Mouse (Mus musculus) brain, embryonic 14.5 days (tissue): ENCODE results near the gene Pgm3. TPM values are rescaled to one million over a fixed set of nuclear protein-coding genes. Genes with fewer than 3 reads are reported as not detected.

Experiments
- DNase-seq: peaks from one replicate; pipeline ENCODE4 v3.0.0-alpha.2; 2011; ENCODE audit warnings: low read depth
- CTCF ChIP-seq: fragments of 200-500 bp; IDR thresholded peaks from 2 replicates; pipeline ENCODE4 v1.5.1; 2012; ENCODE audit warnings: inconsistent platforms, mild to moderate bottlenecking, moderate library complexity, borderline replicate concordance; ENCODE audit not compliant: insufficient read depth, insufficient read length; ENCODE audit errors: extremely low read depth
- POLR2A ChIP-seq: fragments of 200-500 bp; IDR thresholded peaks from 2 replicates; pipeline ENCODE4 v1.6.1; 2012; ENCODE audit warnings: mild to moderate bottlenecking, inconsistent platforms, borderline replicate concordance; ENCODE audit not compliant: poor library complexity, insufficient read depth, insufficient read length, severe bottlenecking; ENCODE audit errors: extremely low read depth
- polyA plus RNA-seq: library from polyadenylated mRNA; depleted of rRNA; stranded (reverse); fragments of >200 nt; gene quantifications from 2 replicates; pipeline ENCODE4 v1.2.3, GENCODE M21; 2012

The Pgm3 gene
- polyA plus RNA-seq, 1 experiment = 17.9 TPM

- DNase-seq = no peak
- TF ChIP-seq CTCF (no peak), POLR2A (no peak)
These were observed 15.6 kb upstream of the Pgm3 start for GRCm38 (mm10) chr9:86587019-86587795.

GRCm38 (mm10) chr9:86583740-86584139 is 12.1 kb upstream of the Pgm3 start:
- DNase-seq = peak; percentile 78
- peak; percentile 92 for TF ChIP-seq CTCF
- no peak for TF ChIP-seq POLR2A

GRCm38 (mm10) chr9:86579657-86580056 is 8.0 kb upstream of the Pgm3 start:
- TF ChIP-seq POLR2A = no peak
- no peak for TF ChIP-seq CTCF

GRCm38 (mm10) chr9:86575178-86575577 is 3.5 kb upstream of the Pgm3 start:
- TF ChIP-seq CTCF (no peak), POLR2A (no peak)
- DNase-seq = no peak

More at GRCm38 (mm10) chr9:86579657-86580056, 8.0 kb upstream of the Pgm3 start:
- no peak for DNase-seq

GRCm38 (mm10) chr9:86573616-86574303 is 2.1 kb upstream of the Pgm3 start:
- no peak for TF ChIP-seq CTCF
- no peak for TF ChIP-seq POLR2A
- DNase-seq = no peak

GRCm38 (mm10) chr9:86572636-86573291 is 1.1 kb upstream of the Pgm3 start:
- DNase-seq = peak; percentile 89
- TF ChIP-seq CTCF = peak; percentile 76; the same call in 1 of the 2 replicates
- TF ChIP-seq POLR2A = no peak

GRCm38 (mm10) chr9:86572196-86572595 is 554 bp upstream of the Pgm3 start:
- no peak for DNase-seq
- TF ChIP-seq POLR2A (no peak), CTCF (no peak)

- DNase-seq = peak; percentile 23
- no peak for TF ChIP-seq CTCF
These were observed 696 bp downstream of the Pgm3 start for GRCm38 (mm10) chr9:86570946-86571345.

GRCm38 (mm10) chr9:86570261-86570890 is 1.3 kb downstream of the Pgm3 start:
- TF ChIP-seq CTCF (no peak), POLR2A (no peak)
- DNase-seq = peak; percentile 51

GRCm38 (mm10) chr9:86569314-86569910 is 2.2 kb downstream of the Pgm3 start:
- no peak for DNase-seq
- no peak for TF ChIP-seq POLR2A
- no peak for TF ChIP-seq CTCF

GRCm38 (mm10) chr9:86560543-86560942 is 11.1 kb downstream of the Pgm3 start:
- TF ChIP-seq POLR2A (no peak), CTCF (no peak)
- no peak for DNase-seq
